Mouse (Mus musculus) cortical plate, adult 2 months (tissue): ENCODE results near the gene Dppa5a.

Experiments used
- CTCF ChIP-seq: fragments of 200-500 bp; IDR thresholded peaks from 2 replicates; pipeline ENCODE4 v1.5.1; 2011; ENCODE audit warnings: mild to moderate bottlenecking, control low read depth, low read length; ENCODE audit not compliant: insufficient read depth; ENCODE audit errors: extremely low read depth
- POLR2A ChIP-seq: fragments of 200-500 bp; IDR thresholded peaks from 2 replicates; pipeline ENCODE4 v1.6.1; 2011; ENCODE audit warnings: mild to moderate bottlenecking, low read length, control low read depth; ENCODE audit not compliant: insufficient read depth; ENCODE audit errors: extremely low read depth

GRCm38 (mm10) chr9:78395630-78396351, 27.8 kb upstream of the Dppa5a start, which contains the start of gene Ddx43:
- no peak for TF ChIP-seq POLR2A
- no peak for TF ChIP-seq CTCF
